ENCODE assay signal across 16 mouse cellular contexts in the genomic region with DNA sequence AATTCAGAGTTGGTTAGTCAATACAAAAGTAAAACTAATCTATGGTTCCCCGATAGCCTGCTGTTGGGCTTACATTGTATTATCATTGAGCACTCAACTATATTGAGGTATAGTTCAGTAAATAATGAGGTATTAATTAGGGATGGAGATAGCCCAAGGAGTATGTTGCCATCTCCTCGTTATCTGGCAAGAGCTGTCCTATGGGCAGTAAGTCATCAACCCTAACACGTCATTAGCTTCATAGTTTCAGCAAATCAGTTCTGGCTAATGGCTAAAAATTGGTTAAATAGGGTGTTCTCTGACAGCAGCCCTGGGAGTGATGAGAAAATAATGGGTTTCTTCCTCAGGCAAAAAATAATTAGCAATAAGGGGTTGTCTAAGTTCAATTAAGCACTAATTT.
"Had no signal": no experiment of that assay in that cellular context is flagged by ENCODE, and none has a peak within 500 bp of the region (broad histone marks: within the 10 kb centered on the region; RNA-seq: fewer than 3 reads in every experiment).

No protein-coding gene starts in this region.

- DNase-seq: kidney, adult 18-20 months; kidney, adult 9 months; kidney, postnatal 14 days; kidney, postnatal 4 days; left cerebral cortex, postnatal 4 days; liver, postnatal 0 days; lung, postnatal 14 days; midbrain, embryonic 14.5 days; thymus, adult 18-20 months; thymus, postnatal 36 days had no signal

- H3K27me3 ChIP-seq: limb, embryonic 12.5 days; limb, embryonic 15.5 days; neural tube, embryonic 12.5 days; neural tube, embryonic 15.5 days had no signal

- H3K9me3 ChIP-seq: limb, embryonic 12.5 days; limb, embryonic 15.5 days; neural tube, embryonic 12.5 days; neural tube, embryonic 15.5 days had no signal

- ATAC-seq: liver, postnatal 0 days had no signal

- H3K9ac ChIP-seq: limb, embryonic 12.5 days; limb, embryonic 15.5 days; liver, embryonic 14.5 days; liver, postnatal 0 days; neural tube, embryonic 12.5 days; neural tube, embryonic 15.5 days had no signal

- H3K4me3 ChIP-seq: limb, embryonic 12.5 days; limb, embryonic 15.5 days; neural tube, embryonic 12.5 days; neural tube, embryonic 15.5 days had no signal

- H3K36me3 ChIP-seq: limb, embryonic 12.5 days; limb, embryonic 15.5 days; neural tube, embryonic 12.5 days; neural tube, embryonic 15.5 days had no signal

- H3K4me1 ChIP-seq: limb, embryonic 12.5 days; limb, embryonic 15.5 days; neural tube, embryonic 12.5 days; neural tube, embryonic 15.5 days had no signal

- H3K4me2 ChIP-seq: limb, embryonic 12.5 days; limb, embryonic 15.5 days; liver, embryonic 11.5 days; neural tube, embryonic 12.5 days; neural tube, embryonic 15.5 days had no signal

- H3K27ac ChIP-seq: limb, embryonic 12.5 days; limb, embryonic 15.5 days; liver, embryonic 14.5 days; neural tube, embryonic 12.5 days; neural tube, embryonic 15.5 days had no signal
